Mouse (Mus musculus) forebrain, embryonic 14.5 days (tissue): Measurements from ENCODE around the gene Tacc2. TPM values are rescaled to one million over a fixed set of nuclear protein-coding genes. Genes with fewer than 3 reads are reported as not detected.

Experiments
- ATAC-seq: fragments of 200-750 bp; cut with Nextera tagmentation; 2 replicates; pipeline ENCODE4 v1.8.0; 2017; ENCODE audit warnings: mild to moderate bottlenecking, moderate library complexity
- DNase-seq: peaks from one replicate; pipeline ENCODE4 v3.0.0-alpha.2; 2015; ENCODE audit warnings: low spot score
- H3K27ac ChIP-seq: fragments of 300-500 bp; sonication (generic); 2 replicates; pipeline ENCODE4 v1.5.1; 2014; ENCODE audit warnings: low read depth, mild to moderate bottlenecking, control low read depth, low read length, moderate library complexity
- H3K27me3 ChIP-seq: fragments of 300-500 bp; sonication (generic); replicated peaks from 2 replicates; pipeline ENCODE4 v1.6.1; 2014; ENCODE audit warnings: low read length, control low read depth, mixed read lengths; ENCODE audit not compliant: control insufficient read depth, insufficient read depth
- H3K36me3 ChIP-seq: fragments of 300-500 bp; sonication (generic); 2 replicates; pipeline ENCODE4 v1.6.1; 2014; ENCODE audit warnings: low read length, control low read depth; ENCODE audit not compliant: control insufficient read depth, insufficient read depth
- H3K4me1 ChIP-seq: fragments of 300-500 bp; sonication (generic); 2 replicates; pipeline ENCODE4 v1.6.1; 2014; ENCODE audit warnings: antibody characterized with exemption, low read length, control low read depth; ENCODE audit not compliant: control insufficient read depth, insufficient read depth
- H3K4me2 ChIP-seq: fragments of 300-500 bp; sonication (generic); 2 replicates; pipeline ENCODE4 v1.6.1; 2014; ENCODE audit warnings: mild to moderate bottlenecking, control low read depth, low read length
- H3K4me3 ChIP-seq: fragments of 300-500 bp; sonication (generic); 2 replicates; pipeline ENCODE4 v1.5.1; 2014; ENCODE audit warnings: low read depth, low read length, control low read depth
- H3K9ac ChIP-seq: fragments of 300-500 bp; sonication (generic); 2 replicates; pipeline ENCODE4 v1.6.1; 2014; ENCODE audit warnings: mild to moderate bottlenecking, low read length, control low read depth, moderate library complexity
- H3K9me3 ChIP-seq: fragments of 300-500 bp; sonication (generic); replicated peaks from 2 replicates; pipeline ENCODE4 v1.6.1; 2016; ENCODE audit warnings: low read length, control low read depth, mixed read lengths; ENCODE audit not compliant: control insufficient read depth
- WGBS: fragments of 180-500 bp; shearing (Covaris S2); extraction: QIAGEN DNeasy Blood & Tissue Kit; methylation state at CpG from one replicate; pipeline ENCODE4 v1.1.7; 2014; 5-methylcytosine and 5-hydroxymethylcytosine counted together
- polyA plus RNA-seq: library from polyadenylated mRNA; unstranded; fragments of >200 nt; fragmentation: Nextera tagmentation; extraction: Ambion mirVana; gene quantifications from 2 replicates; pipeline ENCODE4 v1.2.1, GENCODE M21; 2014

The Tacc2 gene
- polyA plus RNA-seq, 1 experiment from 2014 or later = 40.2 TPM

DNA sequence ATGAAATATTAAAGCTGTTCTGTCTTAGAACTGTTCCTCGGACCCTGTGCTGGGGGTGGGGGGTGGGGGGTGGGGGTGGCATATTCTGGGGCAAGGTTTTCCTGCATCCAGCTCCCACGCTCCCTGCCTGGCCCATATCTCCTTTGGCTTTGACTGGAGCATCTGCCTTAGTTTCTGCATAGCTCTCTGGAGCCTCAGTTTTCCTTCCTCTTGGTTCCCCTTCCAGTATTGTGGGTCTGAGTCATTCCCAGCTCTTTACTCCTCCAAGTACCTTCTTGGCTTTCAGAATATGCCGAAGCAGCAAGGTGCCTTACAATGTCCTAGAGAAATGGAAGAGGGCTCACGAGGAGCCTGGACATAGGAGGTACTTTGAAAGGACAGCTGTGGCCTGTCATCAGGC lies 233.0 kb downstream of the Tacc2 start:
- Histone ChIP-seq H3K4me1 (no peaks in the 10 kb centered on the region), H3K4me3 (no peak overlapping the region), H3K9me3 (no peaks in the 10 kb centered on the region), H3K4me2 (no peak overlapping the region), H3K9ac (no peak overlapping the region), H3K27me3 (no peaks in the 10 kb centered on the region), H3K27ac (no peak overlapping the region), H3K36me3 (no peaks in the 10 kb centered on the region)
- DNase-seq = no peak
- 83% methylated on average over 4 of the region's 4 CpGs for WGBS
- no peak for ATAC-seq

DNA sequence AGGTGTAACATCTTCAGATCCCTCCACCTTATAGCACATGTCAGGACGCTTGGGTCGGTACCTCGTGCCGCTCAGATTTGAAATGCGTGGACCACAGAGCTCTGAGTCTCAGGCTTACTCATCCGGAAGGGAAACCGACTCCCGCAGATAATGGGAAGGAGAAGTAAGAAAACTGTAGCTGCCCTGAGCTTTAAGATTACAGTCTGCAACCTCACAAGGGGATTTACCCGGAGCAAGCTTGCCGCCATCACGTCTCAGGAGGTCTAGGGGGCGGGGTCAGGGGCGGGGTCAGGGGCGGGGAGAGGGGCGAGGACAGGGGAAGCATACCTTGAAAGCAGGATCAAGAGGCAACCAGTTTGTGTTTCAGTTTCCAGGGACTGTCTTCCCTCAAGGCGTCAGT lies 235.2 kb downstream of the Tacc2 start:
- H3K4me1 ChIP-seq = no peaks in the 10 kb centered on the region
- ATAC-seq (no peak), DNase-seq (no peak)
- no peak overlapping the region for H3K9ac ChIP-seq
- no peak overlapping the region for H3K4me3 ChIP-seq
- 35% methylated on average over 16 of the region's 16 CpGs for WGBS
- no peak overlapping the region for H3K27ac ChIP-seq
- H3K36me3 ChIP-seq = no peaks in the 10 kb centered on the region
- no peaks in the 10 kb centered on the region for H3K9me3 ChIP-seq
- H3K4me2 ChIP-seq = no peak overlapping the region
- H3K27me3 ChIP-seq = no peaks in the 10 kb centered on the region

Other genes with a start within 250 kb of the Tacc2 start
- gene Ate1, start 57.1 kb upstream of the Tacc2 start, polyA plus RNA-seq = 73.7 and 85.8 TPM in 2 replicates
- gene Nsmce4a, start 4.3 kb upstream of the Tacc2 start, polyA plus RNA-seq = 130 and 154 TPM in 2 replicates
- not detected in 2 replicates for gene Btbd16, start 196.6 kb downstream of the Tacc2 start, polyA plus RNA-seq